Mouse (Mus musculus): ENCODE data around the gene Insl3. TPM values are rescaled to one million over a fixed set of nuclear protein-coding genes. Genes with fewer than 3 reads are reported as not detected.
"Not testable (repeated sequence)": the region's sequence is repeated elsewhere in the genome, so short reads cannot be mapped to it uniquely, and the experiment has no call there.

The Insl3 gene
- polyA plus RNA-seq, 1 experiment from 2014 or later = 0.48 TPM

- Histone ChIP-seq H3K27ac (ENCODE audit: low read depth, low read length) (no peak within 1 kb of the TSS), H3K27me3 (ENCODE audit: control insufficient read depth, insufficient read depth, low read length) (peaks cover 3% of the 10 kb centered on the region; the same call in 1 of the 2 replicates), H3K4me2 (peak within 1 kb of the TSS; percentile 72), H3K4me3 (ENCODE audit: low read depth, low read length) (peak within 1 kb of the TSS; percentile 70), H3K4me1 (ENCODE audit: control insufficient read depth, insufficient read depth, low read length) (peaks cover 32% of the 10 kb centered on the region), H3K9me3 (ENCODE audit: control insufficient read depth, low read length) (no peaks in the 10 kb centered on the region), H3K36me3 (ENCODE audit: control insufficient read depth, insufficient read depth, low read length) (no peaks in the 10 kb centered on the region), H3K9ac (ENCODE audit: low read length) (peak within 1 kb of the TSS; percentile 64)
- peak; percentile 84 for ATAC-seq (ENCODE audit: low FRiP score)
- peak; percentile 97 for DNase-seq (ENCODE audit: low spot score, missing footprints)
- under 1% methylated on average over 45 of the region's 54 CpGs for WGBS
These were observed 36.3 kb downstream of the Insl3 start, which contains the start of gene Fcho1 for GRCm38 (mm10) chr8:71725122-71725924. TSS of gene Fcho1 (minus strand) at chr8:71725716.

GRCm38 (mm10) chr8:71728240-71728785 lies 39.3 kb downstream of the Insl3 start:
- Histone ChIP-seq H3K4me1 (ENCODE audit: control insufficient read depth, insufficient read depth, low read length) (peaks cover 14% of the 10 kb centered on the region), H3K4me2 (peak overlapping the region; percentile 52), H3K36me3 (ENCODE audit: control insufficient read depth, insufficient read depth, low read length) (no peaks in the 10 kb centered on the region), H3K27ac (ENCODE audit: low read depth, low read length) (no peak overlapping the region), H3K27me3 (ENCODE audit: control insufficient read depth, insufficient read depth, low read length) (peaks cover 3% of the 10 kb centered on the region; the same call in 1 of the 2 replicates), H3K4me3 (ENCODE audit: low read depth, low read length) (peak overlapping the region; percentile 24), H3K9ac (ENCODE audit: low read length) (peak overlapping the region; percentile 36; the same call in 1 of the 2 replicates), H3K9me3 (ENCODE audit: control insufficient read depth, low read length) (no peaks in the 10 kb centered on the region)
- DNase-seq (ENCODE audit: low spot score, missing footprints) (peak; percentile 94), ATAC-seq (ENCODE audit: low FRiP score) (peak; percentile 57)
- 4% methylated on average over 19 of the region's 21 CpGs for WGBS

- peak overlapping the region; percentile 52 for H3K4me2 ChIP-seq
- H3K36me3 ChIP-seq (ENCODE audit: control insufficient read depth, insufficient read depth, low read length) = no peaks in the 10 kb centered on the region
- H3K4me1 ChIP-seq (ENCODE audit: control insufficient read depth, insufficient read depth, low read length) = peaks cover 14% of the 10 kb centered on the region
- H3K27me3 ChIP-seq (ENCODE audit: control insufficient read depth, insufficient read depth, low read length) = peaks cover 3% of the 10 kb centered on the region; the same call in 1 of the 2 replicates
- H3K9me3 ChIP-seq (ENCODE audit: control insufficient read depth, low read length) = no peaks in the 10 kb centered on the region
- DNase-seq (ENCODE audit: low spot score, missing footprints) (peak; percentile 85), ATAC-seq (ENCODE audit: low FRiP score) (peak; percentile 34)
- 7% methylated on average over 11 of the region's 16 CpGs for WGBS
- H3K9ac ChIP-seq (ENCODE audit: low read length) = peak overlapping the region; percentile 36; the same call in 1 of the 2 replicates
- H3K27ac ChIP-seq (ENCODE audit: low read depth, low read length) = no peak overlapping the region
- peak overlapping the region; percentile 24 for H3K4me3 ChIP-seq (ENCODE audit: low read depth, low read length)
These were observed 40.0 kb downstream of the Insl3 start for GRCm38 (mm10) chr8:71728826-71729620.

GRCm38 (mm10) chr8:71731652-71732230 lies 42.7 kb downstream of the Insl3 start:
- no peak overlapping the region for H3K9ac ChIP-seq (ENCODE audit: low read length)
- no peaks in the 10 kb centered on the region for H3K36me3 ChIP-seq (ENCODE audit: control insufficient read depth, insufficient read depth, low read length)
- DNase-seq (ENCODE audit: low spot score, missing footprints) = peak; percentile 82
- no peaks in the 10 kb centered on the region for H3K9me3 ChIP-seq (ENCODE audit: control insufficient read depth, low read length)
- no peak overlapping the region for H3K4me2 ChIP-seq
- WGBS = 53% methylated on average over 3 of the region's 3 CpGs
- H3K4me3 ChIP-seq (ENCODE audit: low read depth, low read length) = no peak overlapping the region
- H3K4me1 ChIP-seq (ENCODE audit: control insufficient read depth, insufficient read depth, low read length) = peaks cover 10% of the 10 kb centered on the region
- no peaks in the 10 kb centered on the region for H3K27me3 ChIP-seq (ENCODE audit: control insufficient read depth, insufficient read depth, low read length)
- H3K27ac ChIP-seq (ENCODE audit: low read depth, low read length) = no peak overlapping the region
- ATAC-seq (ENCODE audit: low FRiP score) = no peak

GRCm38 (mm10) chr8:71738316-71738715 lies 49.3 kb downstream of the Insl3 start:
- H3K36me3 ChIP-seq (ENCODE audit: control insufficient read depth, insufficient read depth, low read length); H3K9me3 ChIP-seq (ENCODE audit: control insufficient read depth, low read length); H3K4me3 ChIP-seq (ENCODE audit: low read depth, low read length); H3K4me2 ChIP-seq; DNase-seq (ENCODE audit: low spot score, missing footprints); ATAC-seq (ENCODE audit: low FRiP score); H3K9ac ChIP-seq (ENCODE audit: low read length); H3K4me1 ChIP-seq (ENCODE audit: control insufficient read depth, insufficient read depth, low read length); H3K27ac ChIP-seq (ENCODE audit: low read depth, low read length); H3K27me3 ChIP-seq (ENCODE audit: control insufficient read depth, insufficient read depth, low read length): not testable (repeated sequence)

Other genes starting within 250 kb of the Insl3 start
- gene Abhd8, start 225.6 kb upstream of the Insl3 start, polyA plus RNA-seq (2014; fragmentation: Nextera tagmentation; extraction: Ambion mirVana) = 36.4 and 42.2 TPM in 2 replicates
- gene Mrpl34, start 224.3 kb upstream of the Insl3 start, polyA plus RNA-seq (2014; fragmentation: Nextera tagmentation; extraction: Ambion mirVana) = 249 and 251 TPM in 2 replicates
- 128 and 129 TPM in 2 replicates for gene Dda1, start 220.0 kb upstream of the Insl3 start, polyA plus RNA-seq (2014; fragmentation: Nextera tagmentation; extraction: Ambion mirVana)
- gene Ano8, start 203.3 kb upstream of the Insl3 start, polyA plus RNA-seq (2014; fragmentation: Nextera tagmentation; extraction: Ambion mirVana) = 4.0 and 4.7 TPM in 2 replicates
- gene Gtpbp3, start 201.1 kb upstream of the Insl3 start, polyA plus RNA-seq (2014; fragmentation: Nextera tagmentation; extraction: Ambion mirVana) = 4.0 and 4.6 TPM in 2 replicates
- 33.7 and 34.1 TPM in 2 replicates for gene Plvap, start 177.5 kb upstream of the Insl3 start, polyA plus RNA-seq (2014; fragmentation: Nextera tagmentation; extraction: Ambion mirVana)
- 0.40 and 0.72 TPM in 2 replicates for gene Ccdc194, start 163.5 kb upstream of the Insl3 start, polyA plus RNA-seq (2014; fragmentation: Nextera tagmentation; extraction: Ambion mirVana)
- 5.0 and 6.1 TPM in 2 replicates for gene Bst2, start 151.8 kb upstream of the Insl3 start, polyA plus RNA-seq (2014; fragmentation: Nextera tagmentation; extraction: Ambion mirVana)
- 50.7 and 51.0 TPM in 2 replicates for gene Mvb12a, start 146.3 kb upstream of the Insl3 start, polyA plus RNA-seq (2014; fragmentation: Nextera tagmentation; extraction: Ambion mirVana)
- 0.12 and 0.14 TPM in 2 replicates for gene Tmem221, start 130.3 kb upstream of the Insl3 start, polyA plus RNA-seq (2014; fragmentation: Nextera tagmentation; extraction: Ambion mirVana)
- gene Nxnl1, start 122.6 kb upstream of the Insl3 start, polyA plus RNA-seq (2014; fragmentation: Nextera tagmentation; extraction: Ambion mirVana) = not detected in 2 replicates
- gene Slc27a1, start 120.3 kb upstream of the Insl3 start, polyA plus RNA-seq (2014; fragmentation: Nextera tagmentation; extraction: Ambion mirVana) = 8.6 and 12.4 TPM in 2 replicates
- gene Pgls, start 97.0 kb upstream of the Insl3 start, polyA plus RNA-seq (2014; fragmentation: Nextera tagmentation; extraction: Ambion mirVana) = 224 and 234 TPM in 2 replicates
- gene Fam129c, start 91.6 kb upstream of the Insl3 start, polyA plus RNA-seq (2014; fragmentation: Nextera tagmentation; extraction: Ambion mirVana) = 3.2 and 3.6 TPM in 2 replicates
- gene Colgalt1, start 78.2 kb upstream of the Insl3 start, polyA plus RNA-seq (2014; fragmentation: Nextera tagmentation; extraction: Ambion mirVana) = 39.5 and 42.8 TPM in 2 replicates
- 5.4 and 6.5 TPM in 2 replicates for gene Unc13a, start 17.5 kb upstream of the Insl3 start, polyA plus RNA-seq (2014; fragmentation: Nextera tagmentation; extraction: Ambion mirVana)
- 1.3 and 1.7 TPM in 2 replicates for gene Jak3, start 12.9 kb upstream of the Insl3 start, polyA plus RNA-seq (2014; fragmentation: Nextera tagmentation; extraction: Ambion mirVana)
- 0.38 and 0.63 TPM in 2 replicates for gene B3gnt3, start 12.6 kb downstream of the Insl3 start, polyA plus RNA-seq (2014; fragmentation: Nextera tagmentation; extraction: Ambion mirVana)
- gene Fcho1, start 36.5 kb downstream of the Insl3 start, polyA plus RNA-seq (2014; fragmentation: Nextera tagmentation; extraction: Ambion mirVana) = 12.9 and 15.3 TPM in 2 replicates
- gene Zfp709, start 192.8 kb downstream of the Insl3 start, polyA plus RNA-seq (2014; fragmentation: Nextera tagmentation; extraction: Ambion mirVana) = 7.4 and 9.1 TPM in 2 replicates
- gene Zfp882, start 219.4 kb downstream of the Insl3 start, polyA plus RNA-seq (2014; fragmentation: Nextera tagmentation; extraction: Ambion mirVana) = 7.2 and 9.2 TPM in 2 replicates
- 39.7 and 44.2 TPM in 2 replicates for gene Zfp617, start 219.4 kb downstream of the Insl3 start, polyA plus RNA-seq (2014; fragmentation: Nextera tagmentation; extraction: Ambion mirVana)